Mouse (Mus musculus): ENCODE results near the gene Agbl5.

The Agbl5 gene

DNA sequence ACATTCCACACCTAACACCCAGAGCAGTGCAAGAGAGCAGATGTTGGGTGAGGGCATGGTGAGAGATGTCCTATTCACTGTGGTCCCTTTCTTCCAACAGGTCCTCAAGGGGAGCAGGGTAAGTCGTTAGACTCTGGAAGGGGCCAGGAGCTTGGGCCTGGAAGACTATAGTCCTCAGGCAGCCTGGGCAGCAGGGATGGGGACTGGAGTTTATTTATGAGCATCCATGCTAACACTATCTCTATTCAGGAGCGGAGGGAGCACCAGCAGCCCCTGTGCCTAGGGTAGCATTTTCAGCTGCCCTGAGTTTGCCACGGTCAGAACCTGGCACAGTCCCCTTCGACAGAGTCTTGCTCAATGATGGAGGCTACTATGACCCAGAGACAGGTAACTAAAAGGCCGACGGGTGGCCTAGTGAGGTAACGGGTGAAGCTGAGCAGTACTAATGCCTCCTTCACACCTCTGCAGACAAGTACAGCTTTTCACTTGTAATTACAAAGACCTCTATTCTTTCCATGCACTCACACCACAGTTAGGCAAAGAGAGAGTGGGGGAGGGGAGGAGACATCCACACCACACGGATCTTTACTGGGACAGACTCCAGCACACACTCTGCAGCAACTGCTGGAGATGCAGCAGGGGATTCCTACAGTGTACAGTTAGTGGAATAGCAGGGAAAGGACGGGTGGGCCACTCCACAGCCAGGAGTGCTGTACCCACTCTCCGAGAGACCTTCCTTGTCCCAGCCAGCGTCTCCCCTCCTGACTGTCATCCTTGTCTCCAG, 31.5 kb downstream of the Agbl5 start:
- DNase-seq (ENCODE audit: low read depth, low spot score) = no peak

DNA sequence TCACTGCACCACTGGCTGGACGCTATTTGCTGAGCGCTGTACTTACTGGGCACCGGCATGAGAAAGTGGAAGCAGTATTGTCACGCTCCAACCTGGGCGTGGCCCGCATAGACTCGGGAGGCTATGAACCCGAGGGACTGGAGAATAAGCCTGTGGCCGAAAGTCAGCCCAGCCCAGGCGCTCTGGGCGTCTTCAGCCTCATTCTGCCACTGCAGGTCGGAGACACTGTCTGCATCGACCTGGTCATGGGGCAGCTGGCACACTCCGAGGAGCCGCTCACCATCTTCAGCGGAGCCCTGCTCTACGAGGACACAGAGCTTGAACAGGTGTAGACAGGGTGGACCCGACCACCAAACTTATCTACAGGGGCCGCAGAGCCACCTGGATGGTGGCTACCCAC, 32.1 kb downstream of the Agbl5 start:
- no peak for DNase-seq (ENCODE audit: low read depth, low spot score)

GRCm38 (mm10) chr5:30921256-30922033, 33.0 kb downstream of the Agbl5 start, which contains the start of gene Khk:
Gene Khk, plus strand, starts transcription at chr5:30921431.
- peak; percentile 89 for DNase-seq (ENCODE audit: low read depth, low spot score)

DNA sequence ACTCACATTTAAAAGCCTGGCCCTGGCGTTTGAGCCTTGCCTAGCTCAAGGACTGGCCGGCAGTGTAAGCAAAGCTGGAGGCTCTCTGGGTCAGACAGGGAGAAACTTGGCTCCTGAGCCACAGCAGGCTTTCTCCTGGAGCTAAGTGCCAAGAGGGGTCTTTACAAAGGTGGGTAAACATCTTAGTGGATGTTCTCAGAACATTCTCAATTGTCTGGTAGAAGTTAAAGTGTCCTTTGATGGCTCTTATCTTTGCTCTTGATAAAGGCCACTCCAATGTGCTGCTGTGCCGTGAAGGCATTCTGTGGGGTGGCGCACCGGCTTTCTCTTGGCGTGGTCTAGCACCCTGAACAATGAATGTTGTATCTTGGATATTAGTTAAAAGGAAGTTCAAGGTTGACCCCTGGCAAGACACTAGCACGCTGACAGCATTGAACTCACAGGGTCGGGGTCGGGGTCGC, 34.1 kb downstream of the Agbl5 start:
- DNase-seq (ENCODE audit: low read depth, low spot score) = no peak

DNA sequence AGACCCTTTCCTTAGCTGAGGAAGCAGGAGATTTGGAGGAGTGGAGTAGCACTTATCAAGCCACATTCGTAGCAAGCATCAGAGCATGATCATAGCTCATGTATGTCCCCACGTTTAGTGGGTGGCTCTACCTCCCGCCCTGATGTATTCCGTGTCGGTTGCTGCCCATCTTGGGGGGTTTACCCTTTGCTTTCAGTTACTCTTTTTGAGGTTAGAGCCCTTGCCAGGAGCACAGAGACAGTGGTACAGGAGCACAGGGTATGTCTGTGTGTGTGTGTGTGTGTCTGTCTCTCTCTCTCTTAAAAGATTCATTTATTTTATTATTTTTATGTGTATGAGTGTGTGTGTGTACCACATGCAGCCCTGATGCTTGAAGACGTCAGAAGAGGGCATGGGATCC, 34.6 kb downstream of the Agbl5 start:
- no peak for DNase-seq (ENCODE audit: low read depth, low spot score)

GRCm38 (mm10) chr5:30924614-30925013, 36.1 kb downstream of the Agbl5 start:
- no peak for DNase-seq (ENCODE audit: low read depth, low spot score)

DNA sequence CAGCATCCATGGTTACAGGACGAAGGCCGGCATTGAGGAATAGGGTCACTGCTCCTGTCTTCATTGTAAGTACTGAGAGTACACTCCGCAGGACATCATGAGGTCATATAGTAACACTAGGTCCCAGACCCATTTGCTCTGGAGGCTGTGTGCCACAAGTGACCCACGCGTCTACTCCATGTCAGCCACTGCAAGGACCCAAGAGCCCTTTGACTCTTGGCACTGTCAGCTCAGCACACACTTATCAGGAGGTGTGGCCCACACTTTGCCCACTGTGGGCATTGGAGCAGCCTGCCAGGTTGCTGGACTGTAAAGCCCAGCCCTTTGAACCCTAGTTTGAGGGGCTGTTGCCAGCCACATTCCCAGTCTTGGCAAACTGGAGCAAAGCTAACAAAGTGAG, 36.7 kb downstream of the Agbl5 start:
- DNase-seq (ENCODE audit: low read depth, low spot score) = no peak

- DNase-seq (ENCODE audit: low read depth, low spot score) = no peak
These were observed 37.6 kb downstream of the Agbl5 start for GRCm38 (mm10) chr5:30926073-30926472.

GRCm38 (mm10) chr5:30927945-30928529, 39.5 kb downstream of the Agbl5 start:
- no peak for DNase-seq (ENCODE audit: low read depth, low spot score)

DNA sequence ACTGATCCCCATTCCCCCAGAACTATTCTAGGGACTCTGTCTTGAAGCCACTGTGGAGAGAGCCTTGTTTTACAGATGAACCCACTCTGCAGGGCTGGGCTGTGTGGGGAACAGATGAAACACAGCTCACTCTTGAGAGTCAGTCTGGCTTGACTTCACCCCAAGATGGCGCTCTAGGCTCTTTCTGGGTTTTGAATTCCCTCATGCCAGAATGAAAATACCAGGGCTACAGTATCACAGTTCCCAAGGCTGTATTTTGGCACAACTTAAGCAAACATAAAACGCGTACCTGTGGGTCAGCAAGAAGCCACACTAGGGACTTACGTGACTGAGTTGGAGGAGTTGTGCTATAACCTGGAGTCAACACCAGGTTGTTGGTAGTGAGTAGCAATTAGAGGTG, 41.6 kb downstream of the Agbl5 start:
- DNase-seq (ENCODE audit: low read depth, low spot score) = no peak

- DNase-seq (ENCODE audit: low read depth, low spot score) = no peak
These were observed 42.4 kb downstream of the Agbl5 start for GRCm38 (mm10) chr5:30930846-30931245.

GRCm38 (mm10) chr5:30931378-30931777, 42.9 kb downstream of the Agbl5 start:
- DNase-seq (ENCODE audit: low read depth, low spot score) = no peak

DNA sequence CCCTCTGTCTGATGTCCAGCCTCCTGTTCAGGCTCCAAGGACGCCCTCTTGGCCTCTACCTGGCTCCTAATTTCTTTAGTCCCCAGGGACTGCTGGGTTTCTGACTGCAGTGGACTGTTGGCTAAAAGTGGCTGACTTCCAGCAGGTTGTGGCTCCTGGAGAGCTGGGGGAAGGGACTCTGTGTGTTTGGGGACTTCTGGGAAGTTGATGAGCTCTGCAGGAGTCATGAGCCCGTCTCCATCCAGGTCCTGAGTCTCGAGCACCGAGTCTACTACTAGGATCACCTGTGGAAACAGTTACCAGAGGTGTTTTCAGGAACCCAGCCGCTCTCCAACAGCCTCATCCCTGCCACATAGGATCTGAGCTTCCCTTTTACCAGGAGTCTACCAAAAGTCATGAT, 45.2 kb downstream of the Agbl5 start:
- no peak for DNase-seq (ENCODE audit: low read depth, low spot score)

DNA sequence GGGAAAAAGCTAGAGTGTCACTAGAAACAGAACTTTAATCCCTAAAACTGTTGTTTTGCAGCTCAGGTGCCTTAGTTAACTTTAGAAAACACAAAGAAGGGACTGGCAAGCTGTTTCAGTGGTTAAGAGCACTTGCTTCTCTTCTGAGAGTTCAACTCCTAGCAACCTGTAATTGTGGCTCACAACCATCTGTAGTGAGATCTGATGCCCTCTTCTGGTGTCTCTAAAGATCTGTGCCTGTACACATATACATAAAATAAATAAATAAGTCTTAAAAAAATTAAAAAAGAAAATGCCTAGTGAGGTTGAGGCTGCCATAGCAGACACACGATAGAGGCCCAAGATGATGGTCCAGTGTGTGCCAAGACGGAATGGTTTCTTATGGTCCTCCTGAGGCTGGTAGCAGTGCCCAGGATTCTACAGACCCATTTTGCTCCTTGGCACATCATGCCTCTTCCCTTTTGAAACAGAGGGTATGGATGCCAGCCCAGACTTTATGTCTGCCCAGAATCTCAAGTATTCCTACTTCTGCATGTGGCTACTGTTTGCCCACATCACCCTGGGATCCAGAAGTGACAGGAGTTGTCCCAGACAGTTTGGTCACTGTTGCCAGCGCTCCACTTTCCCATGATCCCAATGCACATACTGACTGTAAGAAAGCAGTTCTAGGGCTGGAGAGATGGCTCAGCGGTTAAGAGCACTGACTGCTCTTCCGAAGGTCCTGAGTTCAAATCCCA, 46.4 kb downstream of the Agbl5 start:
- no peak for DNase-seq (ENCODE audit: low read depth, low spot score)

DNA sequence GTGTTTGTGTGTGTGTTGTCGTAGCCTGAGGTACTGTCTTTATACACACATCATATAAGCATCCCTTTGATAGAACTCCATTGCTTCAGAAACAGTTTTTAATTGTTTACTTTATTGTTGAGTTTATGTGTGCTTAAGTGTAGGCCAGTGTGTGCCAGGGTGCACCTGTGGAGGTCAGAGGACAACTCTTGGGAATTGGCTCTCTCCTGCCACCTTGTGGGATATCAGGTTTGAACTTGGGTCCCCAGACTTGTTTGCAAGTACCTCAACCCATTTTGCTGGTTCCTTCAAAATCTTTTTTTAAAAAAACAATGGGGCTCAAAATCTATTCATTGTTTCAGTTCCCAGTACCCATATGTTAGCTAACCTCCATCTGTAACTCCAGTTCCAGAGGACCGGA, 54.5 kb downstream of the Agbl5 start:
- no peak for DNase-seq (ENCODE audit: low read depth, low spot score)

DNA sequence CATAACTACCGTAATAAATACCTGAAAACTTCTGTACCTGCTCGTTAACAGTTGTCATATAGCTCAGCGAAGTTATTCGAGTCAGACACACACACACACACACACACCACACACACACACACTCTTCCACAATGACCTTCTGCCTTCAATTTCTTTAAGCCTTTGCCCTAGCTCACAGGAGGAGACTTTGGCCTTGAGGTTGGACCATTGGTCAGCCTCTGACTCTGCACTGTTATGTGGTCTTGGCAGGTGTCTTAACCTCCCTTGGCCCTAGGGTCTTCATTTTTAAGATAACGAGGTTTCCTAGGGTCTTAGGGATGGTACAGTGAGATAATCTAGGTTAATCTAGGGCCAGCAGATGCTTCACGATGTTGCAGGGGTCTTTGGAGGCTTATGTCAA, 55.9 kb downstream of the Agbl5 start:
- DNase-seq (ENCODE audit: low read depth, low spot score) = no peak

DNA sequence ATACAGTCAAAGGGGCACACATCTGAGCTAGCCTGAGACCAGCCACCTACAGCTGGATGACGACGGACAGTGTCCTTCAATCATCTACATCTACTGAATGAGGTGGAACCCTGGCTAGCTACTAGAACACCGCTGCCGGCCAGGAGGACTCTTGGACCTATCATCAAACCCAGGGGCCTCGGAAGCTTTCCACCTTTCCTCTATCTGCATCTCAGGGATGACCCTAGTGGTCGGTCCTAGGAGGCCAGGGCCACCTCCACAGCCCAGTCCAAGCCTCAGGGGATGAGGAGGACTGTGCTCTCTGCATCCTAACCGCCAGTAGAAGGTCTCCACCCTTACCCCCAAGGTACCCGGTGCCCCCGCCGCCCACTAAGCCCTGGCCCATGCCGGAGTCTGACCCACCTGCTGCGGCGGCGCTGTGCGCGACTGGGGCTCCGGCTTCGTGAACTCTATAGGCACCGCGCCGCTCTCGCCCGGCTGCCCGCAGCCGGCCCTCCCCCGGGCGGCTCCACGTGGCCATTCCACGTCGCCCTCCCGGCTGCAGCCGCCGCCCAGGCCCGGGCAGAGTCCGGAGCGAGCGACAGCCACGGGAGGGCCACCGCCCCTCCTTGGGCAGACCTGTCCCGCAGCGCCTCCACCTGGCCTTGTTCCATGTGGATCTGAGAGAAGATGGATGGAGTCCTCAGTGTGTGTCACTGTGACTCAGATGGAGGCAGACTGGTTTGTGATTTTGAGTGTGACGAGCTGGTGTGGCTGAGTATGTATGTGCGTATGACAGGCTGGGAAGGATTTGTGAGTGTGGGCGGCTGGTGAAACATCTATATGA, 56.7 kb downstream of the Agbl5 start, which contains the start of gene Cgref1:
Gene Cgref1 (minus strand): TSS at position 636 of the 826 bp plus-strand sequence.
- DNase-seq (ENCODE audit: low read depth, low spot score) = no peak

DNA sequence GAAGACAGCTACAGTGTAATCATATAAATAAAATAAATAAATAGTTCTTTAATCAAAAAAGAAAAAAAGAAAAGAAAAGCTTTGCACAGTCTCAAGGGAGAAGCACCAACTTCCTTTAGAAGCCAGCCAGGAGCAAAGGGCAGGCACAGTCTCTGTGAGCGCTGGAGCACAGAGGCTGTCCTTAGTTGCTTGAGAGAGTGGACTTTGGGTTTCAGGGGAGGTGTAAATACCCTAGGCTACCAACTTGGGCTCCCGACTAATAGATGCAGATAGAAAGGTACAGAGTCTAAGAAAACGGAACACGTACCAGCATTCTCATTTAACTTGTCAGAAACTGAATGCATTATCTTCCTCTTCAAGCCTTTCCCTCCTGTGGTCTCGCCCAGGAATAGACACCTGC, 60.1 kb downstream of the Agbl5 start:
- DNase-seq (ENCODE audit: low read depth, low spot score) = no peak

GRCm38 (mm10) chr5:30949654-30950326, 61.3 kb downstream of the Agbl5 start:
- peak; percentile 57 for DNase-seq (ENCODE audit: low read depth, low spot score)

- no peak for DNase-seq (ENCODE audit: low read depth, low spot score)
These were observed 62.0 kb downstream of the Agbl5 start for GRCm38 (mm10) chr5:30950451-30950850.

All from c-Kit-negative CD71-positive TER-119-positive erythroid progenitor cells, embryonic 14.5 days (primary cell).